Mouse (Mus musculus) cerebellum, adult 18-20 months (tissue): Measurements from ENCODE around the gene Mical3.

Source experiments
- DNase-seq, 2 experiments: peaks; one replicate each; pipeline ENCODE4 v3.0.0; 2021

The Mical3 gene

DNA sequence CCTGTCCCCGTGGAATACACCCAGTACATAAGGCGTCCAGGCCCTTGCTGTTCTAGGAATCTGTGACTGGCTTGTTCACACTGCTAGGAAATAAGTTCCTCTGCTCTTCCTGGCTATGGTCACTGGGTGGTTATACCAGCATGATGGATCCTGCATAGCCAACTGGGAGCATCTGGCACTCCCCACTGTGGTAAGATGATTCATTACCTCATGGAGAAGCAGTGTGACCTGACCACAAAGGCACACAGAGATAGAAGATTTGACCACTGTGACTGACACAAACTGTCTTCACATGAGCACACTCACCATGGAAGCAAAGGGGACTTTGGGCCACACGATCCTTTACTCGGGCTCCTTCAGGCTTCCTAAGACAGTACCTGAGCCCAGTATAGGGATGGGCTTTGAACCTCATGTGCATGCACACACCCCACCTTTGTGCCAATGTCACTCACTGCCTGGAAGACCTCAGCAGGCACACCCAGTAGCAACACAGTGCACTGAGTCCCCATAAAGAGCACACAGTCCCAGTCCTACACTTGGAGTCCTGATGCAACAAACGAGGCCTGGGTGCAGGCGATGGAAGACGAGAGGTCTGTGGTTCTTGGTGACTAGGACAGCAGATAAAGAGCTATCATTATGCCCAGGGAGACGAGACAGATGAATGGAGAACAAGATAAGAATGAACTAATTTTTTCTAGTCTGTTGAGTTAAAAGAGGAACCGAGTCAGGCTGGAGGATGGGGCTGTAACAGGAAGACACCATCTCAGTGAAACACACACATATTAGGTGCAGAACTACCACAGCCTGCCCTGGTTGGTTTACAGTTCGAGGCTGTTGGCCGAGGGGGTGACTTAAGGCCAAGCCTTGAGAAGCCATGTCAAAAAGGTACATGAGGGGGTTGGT is 174.3 kb downstream of the Mical3 start:
- DNase-seq: no peak

- no peak for DNase-seq
Measured at GRCm38 (mm10) chr6:120955215-120955614, 175.6 kb downstream of the Mical3 start.

- DNase-seq: no peak
Measured at GRCm38 (mm10) chr6:120954241-120954640, 176.6 kb downstream of the Mical3 start.

GRCm38 (mm10) chr6:120952475-120952874 is 178.3 kb downstream of the Mical3 start:
- no peak for DNase-seq

DNA sequence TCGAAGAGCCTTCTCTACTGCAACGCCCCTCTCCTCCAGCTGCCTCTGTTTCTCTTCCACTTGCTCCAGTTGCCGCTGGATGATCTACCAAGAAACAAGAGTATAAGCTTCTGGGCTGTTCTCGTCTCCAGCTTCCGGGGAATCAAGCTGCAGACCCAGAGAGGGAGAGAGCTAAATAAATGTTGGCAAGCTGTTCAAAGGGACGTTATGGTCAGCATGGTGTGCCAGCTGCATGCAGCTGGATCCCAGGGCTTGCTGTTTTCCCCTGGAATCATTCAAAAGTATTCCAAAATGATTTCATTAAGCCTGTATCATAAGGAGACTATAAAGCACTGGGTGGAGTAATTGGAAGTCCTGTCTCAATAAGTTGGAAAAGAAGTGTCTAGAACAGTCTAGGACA is 179.5 kb downstream of the Mical3 start:
- no peak for DNase-seq

DNA sequence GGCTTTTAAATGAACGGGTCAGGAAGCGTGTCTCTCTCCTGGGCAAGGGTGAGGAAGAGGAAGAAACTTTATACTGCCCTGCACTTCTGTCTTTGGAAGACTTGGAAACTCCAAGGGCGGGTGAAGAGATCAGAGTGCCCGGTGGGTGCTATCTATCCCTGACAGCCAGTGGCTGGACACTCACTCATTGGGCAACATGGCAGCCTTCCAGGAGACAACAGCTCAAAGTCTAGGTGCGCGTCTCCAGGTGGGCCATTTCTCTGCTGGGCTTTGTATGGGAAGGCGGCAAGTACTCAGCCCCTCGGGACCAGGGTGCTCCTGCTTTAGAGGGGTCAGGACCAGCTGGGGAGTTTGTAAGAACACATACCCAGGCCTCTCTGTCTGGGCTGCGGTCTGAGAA is 185.3 kb downstream of the Mical3 start:
- DNase-seq: no peak

- DNase-seq: no peak
Measured at GRCm38 (mm10) chr6:120943964-120944363, 186.8 kb downstream of the Mical3 start.

GRCm38 (mm10) chr6:120943551-120943950 is 187.2 kb downstream of the Mical3 start:
- DNase-seq: no peak

- DNase-seq: no peak
Measured at GRCm38 (mm10) chr6:120943079-120943478, 187.7 kb downstream of the Mical3 start.

- DNase-seq: no peak
Measured at GRCm38 (mm10) chr6:120941575-120941974, 189.2 kb downstream of the Mical3 start.

DNA sequence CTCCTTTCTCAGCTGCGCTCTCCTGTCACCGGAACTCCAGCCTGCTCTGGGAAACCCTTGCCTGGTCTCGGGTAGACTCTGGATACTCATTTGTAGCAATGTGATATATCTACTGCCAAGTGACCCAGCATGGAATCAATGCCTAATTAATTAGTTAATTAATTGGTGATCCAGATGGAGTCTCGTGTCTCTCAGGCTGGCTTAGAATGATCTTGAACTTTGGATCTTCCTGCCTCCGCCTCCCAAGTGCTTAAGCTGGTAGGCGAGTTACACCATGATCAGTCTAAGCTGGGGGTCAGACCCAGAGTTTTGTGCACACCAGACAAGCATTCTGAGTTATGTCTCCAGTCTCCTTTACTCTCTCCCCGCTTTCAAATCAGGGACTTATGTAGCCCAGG is 189.7 kb downstream of the Mical3 start:
- DNase-seq: no peak

GRCm38 (mm10) chr6:120940446-120941083 is 190.2 kb downstream of the Mical3 start:
- no peak for DNase-seq

DNA sequence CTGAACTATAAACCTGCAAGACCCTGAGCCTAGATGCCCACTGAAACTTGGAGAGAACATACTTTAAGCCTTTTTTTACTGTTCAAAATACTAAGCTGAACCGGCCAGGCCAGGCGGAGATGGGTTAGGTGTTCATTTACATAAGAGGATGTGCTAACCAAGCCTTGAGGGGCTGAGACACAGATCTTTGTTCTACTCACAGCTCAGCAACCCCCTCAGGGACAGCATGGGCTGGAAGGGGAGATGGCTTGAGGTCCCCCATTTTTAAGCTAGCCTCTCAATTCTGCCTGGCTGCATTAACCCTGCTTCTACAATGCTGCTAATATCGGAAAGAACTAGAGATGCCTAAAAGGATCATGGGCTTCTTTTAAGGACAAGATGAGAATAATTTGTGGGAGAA is 191.0 kb downstream of the Mical3 start:
- DNase-seq: no peak

DNA sequence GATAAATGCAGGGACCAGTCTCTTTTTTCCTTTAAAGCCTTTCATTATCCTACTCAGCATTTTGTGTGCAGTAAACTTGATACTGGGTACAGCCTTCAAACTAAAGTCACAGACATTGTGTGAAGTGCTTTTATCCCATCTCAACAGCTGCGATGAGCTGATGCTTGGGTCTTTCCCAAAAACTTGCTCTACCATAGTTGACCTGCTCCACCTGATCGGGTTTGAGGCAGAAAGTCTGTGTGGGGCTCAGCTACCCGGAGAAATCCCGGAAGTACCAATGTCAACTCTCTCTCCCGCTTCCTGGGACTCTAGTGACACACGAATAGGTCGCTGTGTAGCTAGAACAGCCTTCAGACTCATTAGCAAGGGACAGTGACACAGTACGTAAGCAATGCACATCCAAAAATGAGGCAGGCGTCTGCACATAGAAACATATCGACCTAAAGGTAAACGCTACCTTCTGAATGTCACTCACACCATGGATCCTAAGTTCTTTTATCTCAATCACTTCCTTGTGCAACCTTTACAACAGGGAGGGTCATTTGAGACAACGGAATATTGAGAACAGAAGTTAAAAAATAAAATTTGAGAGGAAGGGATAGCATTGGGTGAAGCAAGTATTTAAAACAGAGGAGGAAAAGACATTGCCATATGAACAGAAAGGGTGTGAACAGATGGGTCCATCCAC is 191.9 kb downstream of the Mical3 start:
- no peak for DNase-seq

DNA sequence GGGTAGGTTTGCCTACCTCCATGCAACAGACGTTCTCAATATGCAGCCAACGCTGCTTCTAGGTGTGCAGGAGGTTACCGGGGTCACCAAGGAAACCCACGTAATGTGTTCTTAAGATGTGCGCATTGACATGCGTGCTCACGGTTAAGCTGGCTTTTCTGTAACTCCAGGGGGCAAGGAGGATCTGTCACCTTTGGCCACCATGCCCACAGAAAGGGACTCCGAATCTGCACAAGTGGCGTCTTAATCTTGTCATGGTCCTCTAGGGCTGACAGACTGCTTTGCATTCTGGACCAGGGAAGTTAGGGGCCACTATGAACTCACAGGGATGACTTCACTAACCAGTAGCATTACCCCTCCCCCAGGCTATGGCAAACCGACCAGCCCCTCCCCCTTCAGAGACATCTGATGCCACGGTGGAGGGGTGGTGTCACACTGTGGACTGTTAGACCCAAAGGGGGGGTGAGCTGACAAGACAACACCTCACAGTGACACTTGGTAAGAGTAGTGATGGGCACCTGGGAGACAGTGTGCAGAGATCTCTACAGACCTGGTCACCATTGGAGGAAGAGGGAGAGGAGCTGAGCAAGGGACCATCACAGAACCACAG is 192.7 kb downstream of the Mical3 start:
- no peak for DNase-seq

DNA sequence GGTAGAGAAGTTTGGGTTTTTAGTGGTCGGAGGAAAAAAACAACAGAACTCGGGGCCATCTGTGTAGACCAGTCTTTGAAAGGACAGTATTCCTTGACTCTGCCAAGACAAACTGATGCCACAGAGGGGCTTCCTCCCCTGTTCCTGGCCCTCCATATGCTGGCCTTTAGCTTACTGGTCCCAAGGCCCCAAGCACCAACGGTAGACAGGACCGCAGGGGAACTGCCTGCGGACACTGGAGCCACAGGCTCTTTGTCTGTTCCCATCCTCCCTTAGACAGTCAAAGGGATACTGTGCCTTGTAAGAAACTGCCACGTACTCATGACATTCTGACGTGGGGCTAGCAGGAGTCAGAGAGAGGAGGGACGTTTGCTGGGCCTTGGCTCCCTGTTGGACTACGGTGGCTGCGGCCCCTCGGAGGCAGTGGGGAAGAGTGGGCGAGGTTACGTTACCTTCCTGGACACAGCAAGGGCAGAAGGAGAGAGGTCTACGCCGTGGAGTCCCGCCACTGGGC is 193.6 kb downstream of the Mical3 start:
- no peak for DNase-seq

GRCm38 (mm10) chr6:120934176-120934575 is 196.6 kb downstream of the Mical3 start:
- DNase-seq: no peak

DNA sequence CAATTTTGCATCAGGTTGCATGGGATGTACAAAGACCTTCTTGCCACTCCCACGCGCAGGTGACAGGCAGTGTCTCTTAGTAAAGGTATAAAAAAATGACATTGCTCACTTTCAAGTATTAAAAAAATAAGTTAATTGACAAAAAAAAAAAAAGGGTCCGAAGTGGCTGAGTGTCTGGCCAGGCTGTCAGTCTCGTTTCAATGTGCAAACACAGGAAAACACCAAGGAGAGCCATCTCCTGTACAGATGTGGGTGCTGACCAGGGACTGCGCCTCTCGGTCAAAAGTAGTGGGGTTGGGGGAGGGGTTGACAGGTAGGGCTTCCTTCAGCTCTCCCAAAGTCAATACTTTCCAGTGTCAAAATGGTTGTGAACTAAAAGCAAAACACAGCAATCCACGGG is 197.1 kb downstream of the Mical3 start:
- DNase-seq: no peak

- no peak for DNase-seq
Measured at GRCm38 (mm10) chr6:120932597-120932996, 198.2 kb downstream of the Mical3 start.

- no peak for DNase-seq
Measured at GRCm38 (mm10) chr6:120930450-120931306, 200.1 kb downstream of the Mical3 start.

DNA sequence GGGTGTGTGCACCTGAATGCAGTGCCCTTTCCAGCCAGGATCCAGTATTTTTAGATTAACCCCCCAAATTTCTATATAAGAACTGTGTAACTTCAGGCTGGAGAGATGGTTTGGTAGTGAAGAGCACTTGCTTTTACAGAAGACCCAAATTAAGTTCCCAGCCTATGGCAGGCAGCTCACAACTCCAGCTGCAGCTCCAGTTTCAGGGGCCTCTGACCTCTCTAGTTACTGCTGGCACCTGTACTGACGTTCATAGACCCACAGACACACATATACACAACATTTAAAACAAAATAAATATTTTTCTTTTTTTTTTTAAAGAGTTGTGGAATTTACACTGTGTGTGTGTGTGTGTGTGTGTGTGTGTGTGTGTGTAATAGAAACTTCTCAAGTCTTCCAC is 201.4 kb downstream of the Mical3 start:
- DNase-seq: no peak

DNA sequence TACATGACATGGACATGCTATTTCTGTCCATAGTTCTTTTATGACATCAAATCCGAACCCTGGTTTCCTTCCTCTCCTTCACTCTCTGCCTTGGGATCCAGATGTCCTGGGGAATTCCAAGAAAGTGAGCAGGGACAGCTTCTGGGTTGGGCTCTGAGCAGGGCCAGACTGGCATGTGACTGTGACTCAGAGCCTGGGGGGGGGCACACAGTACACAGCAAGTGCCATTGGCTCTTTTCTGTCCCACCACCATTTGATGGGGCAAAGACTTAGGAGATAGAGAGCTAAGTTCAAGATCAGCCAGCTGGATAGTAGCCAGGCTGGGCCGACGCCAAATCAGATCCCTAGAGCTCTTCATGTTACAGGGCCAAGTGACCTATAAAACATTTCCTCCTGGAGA is 203.0 kb downstream of the Mical3 start:
- DNase-seq: peak; percentile 31 to 33
